Mouse (Mus musculus): ENCODE measurements at regions not wholly inside any gene's neighbourhood (a gene's known extent, or its start where the extent isn't known, plus 50 kb on each side); places are given as distances from the start of the nearest gene placed in this dataset.

DNA sequence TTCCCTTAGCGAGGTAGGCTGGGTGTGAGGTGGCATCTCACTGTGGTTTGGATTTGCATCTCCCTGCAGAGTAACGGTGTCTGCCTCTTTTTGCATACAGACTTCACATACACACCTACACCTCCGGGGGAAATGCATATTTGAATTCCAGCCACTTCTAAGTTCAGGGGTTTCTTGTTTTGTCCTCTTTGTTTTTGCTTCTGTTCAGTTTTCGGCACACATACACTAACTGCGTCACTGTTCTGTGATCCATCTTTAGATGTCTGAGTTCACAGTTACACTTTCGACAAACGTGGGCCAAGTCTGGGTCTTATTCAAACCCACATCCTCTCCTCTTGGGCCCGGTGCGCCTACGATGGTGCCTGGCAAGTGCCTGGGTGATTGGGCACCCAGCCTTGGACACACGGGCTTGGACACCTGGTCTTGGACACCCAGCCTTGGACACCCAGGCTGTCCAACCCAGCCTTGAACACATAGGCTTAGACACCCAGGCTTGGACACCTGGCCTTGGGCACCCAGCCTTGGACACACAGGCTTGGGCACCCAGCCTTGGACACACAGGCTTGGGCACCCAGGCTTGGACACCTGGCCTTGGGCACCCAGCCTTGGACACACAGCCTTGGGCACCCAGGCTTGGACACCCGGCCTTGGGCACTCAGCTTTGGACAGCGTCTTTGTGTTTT lies 51.2 kb upstream of the Smndc1 start:
- WGBS, result 71% methylated on average over 13 of the region's 13 CpGs
- H3K36me3 ChIP-seq, result no peaks in the 10 kb centered on the region
- H3K27me3 ChIP-seq, result no peaks in the 10 kb centered on the region; the same call in 1 of the 2 replicates
- H3K4me1 ChIP-seq, result peaks cover 37% of the 10 kb centered on the region
- no peak for ATAC-seq (ENCODE audit: borderline replicate concordance, extremely low read depth, low FRiP score, low TSS enrichment)
- H3K4me2 ChIP-seq, result no peak overlapping the region
- no peak overlapping the region for H3K4me3 ChIP-seq
- no peaks in the 10 kb centered on the region for H3K9me3 ChIP-seq
- H3K27ac ChIP-seq, result no peak overlapping the region
- no peak overlapping the region for H3K9ac ChIP-seq

DNA sequence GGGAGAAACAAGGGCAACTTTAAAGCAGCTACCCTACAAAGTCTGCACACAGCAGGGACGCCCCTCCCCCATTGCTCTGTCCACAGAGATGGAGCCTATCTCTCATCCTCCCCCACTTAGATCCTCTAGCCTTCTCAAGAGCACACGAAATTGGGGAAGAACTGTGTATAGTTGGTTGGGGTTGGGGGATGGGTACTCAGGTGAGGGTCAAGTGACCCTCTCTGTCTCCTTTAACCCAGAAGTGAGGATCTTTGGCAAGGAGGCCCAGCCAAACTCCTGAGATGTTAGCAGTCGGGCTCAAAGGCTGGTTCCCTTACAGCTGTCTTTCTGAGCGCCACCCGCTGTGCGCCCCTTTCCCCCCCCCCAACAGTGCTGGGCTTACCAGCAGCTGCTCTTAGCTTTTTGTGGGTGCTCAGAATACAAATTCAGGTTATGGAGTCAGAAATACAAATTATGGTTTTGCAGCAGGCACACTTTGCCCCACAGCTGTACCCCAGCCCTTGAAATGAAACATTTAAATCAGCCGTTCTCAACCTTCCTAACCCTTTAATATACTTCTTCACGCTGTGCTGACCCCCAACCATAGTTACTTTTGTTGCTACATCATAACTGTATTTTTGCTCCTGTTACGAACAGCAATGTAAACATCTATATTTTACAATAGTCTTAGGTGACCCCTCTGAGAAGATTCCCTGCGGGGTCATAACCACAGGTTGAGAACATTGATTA lies 50.1 kb upstream of the Smndc1 start:
- no peak overlapping the region for H3K9ac ChIP-seq
- H3K9me3 ChIP-seq, result no peaks in the 10 kb centered on the region
- H3K4me1 ChIP-seq, result peaks cover 30% of the 10 kb centered on the region
- no peaks in the 10 kb centered on the region; the same call in 1 of the 2 replicates for H3K27me3 ChIP-seq
- H3K27ac ChIP-seq, result no peak overlapping the region
- H3K4me3 ChIP-seq, result no peak overlapping the region
- WGBS, result 43% methylated on average over 10 of the region's 10 CpGs
- ATAC-seq (ENCODE audit: borderline replicate concordance, extremely low read depth, low FRiP score, low TSS enrichment), result no peak
- no peaks in the 10 kb centered on the region for H3K36me3 ChIP-seq
- no peak overlapping the region for H3K4me2 ChIP-seq
